Mouse (Mus musculus) erythroblast, embryonic 14.5 days (primary cell): ENCODE measurements at regions not wholly inside any gene's neighbourhood (a gene's known extent, or its start where the extent isn't known, plus 50 kb on each side); places are given as distances from the start of the nearest gene placed in this dataset.

Experiments used
- H3K27me3 ChIP-seq: 2 replicates; pipeline ENCODE4 v1.6.1; 2012; ENCODE audit warnings: inconsistent platforms; ENCODE audit not compliant: control insufficient read depth
- H3K36me3 ChIP-seq: 2 replicates; pipeline ENCODE4 v1.6.1; 2012; ENCODE audit warnings: mild to moderate bottlenecking, inconsistent platforms; ENCODE audit not compliant: control insufficient read depth
- H3K4me1 ChIP-seq: 2 replicates; pipeline ENCODE4 v1.6.1; 2012; ENCODE audit warnings: inconsistent platforms; ENCODE audit not compliant: control insufficient read depth
- H3K4me3 ChIP-seq: replicated peaks from 2 replicates; pipeline ENCODE3; 2012; ENCODE audit warnings: moderate library complexity, mild to moderate bottlenecking, inconsistent platforms
- H3K9me3 ChIP-seq: 2 replicates; pipeline ENCODE4 v1.6.1; 2012; ENCODE audit warnings: low read length, inconsistent platforms, mixed read lengths; ENCODE audit not compliant: control insufficient read depth
- GATA1 ChIP-seq: IDR thresholded peaks from 2 replicates; pipeline ENCODE4 v1.6.1; 2012; ENCODE audit warnings: low read length, inconsistent platforms, mixed read lengths
- TAL1 ChIP-seq: IDR thresholded peaks from 3 replicates; pipeline ENCODE4 v1.6.1; 2012; ENCODE audit warnings: low read length, inconsistent platforms, mixed read lengths

- Histone ChIP-seq H3K4me1 (no peaks in the 10 kb centered on the region), H3K27me3 (no peaks in the 10 kb centered on the region), H3K4me3 (no peak overlapping the region), H3K36me3 (no peaks in the 10 kb centered on the region), H3K9me3 (no peaks in the 10 kb centered on the region)
- TF ChIP-seq GATA1 (no peak), TAL1 (no peak)
These were observed 601.4 kb upstream of the Nr5a2 start for GRCm38 (mm10) chr1:137561686-137562085.

- Histone ChIP-seq H3K36me3 (no peaks in the 10 kb centered on the region), H3K27me3 (no peaks in the 10 kb centered on the region), H3K9me3 (no peaks in the 10 kb centered on the region), H3K4me3 (no peak overlapping the region), H3K4me1 (no peaks in the 10 kb centered on the region)
- TF ChIP-seq GATA1 (no peak), TAL1 (no peak)
These were observed 600.4 kb upstream of the Nr5a2 start for GRCm38 (mm10) chr1:137560389-137561268.

- no peaks in the 10 kb centered on the region for H3K4me1 ChIP-seq
- H3K9me3 ChIP-seq: peaks cover 1% of the 10 kb centered on the region; the same call in 1 of the 2 replicates
- no peaks in the 10 kb centered on the region for H3K27me3 ChIP-seq
- H3K4me3 ChIP-seq: no peak overlapping the region
- no peaks in the 10 kb centered on the region for H3K36me3 ChIP-seq
- no peak for TF ChIP-seq GATA1
- TF ChIP-seq TAL1: no peak
These were observed 589.4 kb upstream of the Nr5a2 start for GRCm38 (mm10) chr1:137549659-137550058.

GRCm38 (mm10) chr1:137545666-137546065, 585.4 kb upstream of the Nr5a2 start:
- Histone ChIP-seq H3K4me3 (no peak overlapping the region), H3K36me3 (no peaks in the 10 kb centered on the region), H3K9me3 (peaks cover 4% of the 10 kb centered on the region; the same call in 1 of the 2 replicates), H3K27me3 (no peaks in the 10 kb centered on the region), H3K4me1 (no peaks in the 10 kb centered on the region)
- TF ChIP-seq GATA1 (no peak), TAL1 (no peak)

- TF ChIP-seq TAL1 (no peak), GATA1 (no peak)
- no peaks in the 10 kb centered on the region for H3K27me3 ChIP-seq
- no peaks in the 10 kb centered on the region for H3K36me3 ChIP-seq
- no peak overlapping the region for H3K4me3 ChIP-seq
- H3K4me1 ChIP-seq: no peaks in the 10 kb centered on the region
- H3K9me3 ChIP-seq: peaks cover 4% of the 10 kb centered on the region; the same call in 1 of the 2 replicates
These were observed 583.6 kb upstream of the Nr5a2 start for GRCm38 (mm10) chr1:137543828-137544227.

- H3K9me3 ChIP-seq: 0 out of 2 replicates have a peak, but pooled peaks cover 4% of the 10 kb centered on the region
- no peaks in the 10 kb centered on the region for H3K27me3 ChIP-seq
- H3K4me1 ChIP-seq: no peaks in the 10 kb centered on the region
- no peaks in the 10 kb centered on the region for H3K36me3 ChIP-seq
- TF ChIP-seq GATA1 (no peak), TAL1 (no peak)
- H3K4me3 ChIP-seq: no peak overlapping the region
These were observed 581.2 kb upstream of the Nr5a2 start for GRCm38 (mm10) chr1:137541453-137541852.

GRCm38 (mm10) chr1:137539424-137540116, 579.3 kb upstream of the Nr5a2 start:
- Histone ChIP-seq H3K4me1 (no peaks in the 10 kb centered on the region), H3K4me3 (no peak overlapping the region), H3K36me3 (no peaks in the 10 kb centered on the region), H3K27me3 (no peaks in the 10 kb centered on the region), H3K9me3 (0 out of 2 replicates have a peak, but pooled peaks cover 2% of the 10 kb centered on the region)
- TF ChIP-seq TAL1: no peak
- no peak for TF ChIP-seq GATA1

- H3K4me3 ChIP-seq: no peak overlapping the region
- no peaks in the 10 kb centered on the region for H3K36me3 ChIP-seq
- H3K4me1 ChIP-seq: no peaks in the 10 kb centered on the region
- TF ChIP-seq GATA1: no peak
- no peaks in the 10 kb centered on the region for H3K9me3 ChIP-seq
- no peaks in the 10 kb centered on the region for H3K27me3 ChIP-seq
These were observed 554.5 kb upstream of the Nr5a2 start for GRCm38 (mm10) chr1:137514750-137515149.

- no peaks in the 10 kb centered on the region for H3K4me1 ChIP-seq
- H3K27me3 ChIP-seq: no peaks in the 10 kb centered on the region
- TF ChIP-seq GATA1 (no peak), TAL1 (no peak)
- H3K4me3 ChIP-seq: no peak overlapping the region
- H3K9me3 ChIP-seq: no peaks in the 10 kb centered on the region
- no peaks in the 10 kb centered on the region for H3K36me3 ChIP-seq
These were observed 543.6 kb upstream of the Nr5a2 start for GRCm38 (mm10) chr1:137503704-137504422.
